8 mouse cellular contexts compared by ENCODE assay signal in genomic region chr5:136881380-136882009, GRCm38 (mm10). TPM values are rescaled to one million over a fixed set of nuclear protein-coding genes. Genes with fewer than 3 reads are reported as not detected.
DNase-seq lines count a peak whose midpoint lies in the region; ATAC-seq and TF ChIP-seq lines count a peak whose summit lies in the region.

No protein-coding gene starts in this region.

- peaks cover 40% of the 10 kb centered on the region for H3K4me1 ChIP-seq in embryonic facial prominence, embryonic 13.5 days
- 0 out of 2 replicates have a peak, but pooled peaks cover 10% of the 10 kb centered on the region for H3K4me1 ChIP-seq in kidney, embryonic 14.5 days (ENCODE audit: control insufficient read depth, insufficient read depth, low read length)
- 0 out of 2 replicates have a peak, but pooled peaks cover 3% of the 10 kb centered on the region for H3K4me1 ChIP-seq in limb, embryonic 14.5 days (ENCODE audit: control insufficient read depth, insufficient read depth, low read length)
- H3K4me1 ChIP-seq in midbrain, postnatal 0 days (ENCODE audit: insufficient read depth, low read length) = peaks cover 3% of the 10 kb centered on the region; the same call in 1 of the 2 replicates

- H3K36me3 ChIP-seq in embryonic facial prominence, embryonic 13.5 days = peaks cover 29% of the 10 kb centered on the region
- peaks cover 2% of the 10 kb centered on the region; the same call in 1 of the 2 replicates for H3K36me3 ChIP-seq in kidney, embryonic 14.5 days (ENCODE audit: control insufficient read depth, insufficient read depth, low read length)
- peaks cover 19% of the 10 kb centered on the region for H3K36me3 ChIP-seq in limb, embryonic 14.5 days (ENCODE audit: control insufficient read depth, insufficient read depth, low read length)
- no peaks in the 10 kb centered on the region for H3K36me3 ChIP-seq in midbrain, postnatal 0 days (ENCODE audit: insufficient read depth, low read length)

- peak; percentile 95 for TF ChIP-seq CTCF in midbrain, postnatal 0 days (IDR thresholded peaks at IDR 0.05)

- 0 out of 2 replicates have a peak, but pooled peaks have one; percentile 16 for ATAC-seq in embryonic facial prominence, embryonic 13.5 days (ENCODE audit: insufficient number of reproducible peaks, insufficient read depth, low FRiP score, low TSS enrichment, low read depth)
- peak; percentile 83 for ATAC-seq in kidney, embryonic 14.5 days (ENCODE audit: low FRiP score, low TSS enrichment)
- peak; percentile 82 for ATAC-seq in limb, embryonic 14.5 days (ENCODE audit: low FRiP score, low read depth)
- 0 out of 2 replicates have a peak, but pooled peaks have one; percentile 52 for ATAC-seq in midbrain, postnatal 0 days (ENCODE audit: low FRiP score)

- no peak for TF ChIP-seq POLR2A in limb, embryonic 14.5 days (IDR thresholded peaks at IDR 0.05; ENCODE audit: borderline replicate concordance, extremely low read depth, insufficient read depth, insufficient read length)

- WGBS in embryonic facial prominence, embryonic 13.5 days = 2% methylated on average over 37 of the region's 39 CpGs
- WGBS in kidney, embryonic 14.5 days = 4% methylated on average over 39 of the region's 39 CpGs
- WGBS in limb, embryonic 14.5 days = 2% methylated on average over 36 of the region's 39 CpGs
- 5% methylated on average over 36 of the region's 39 CpGs for WGBS in midbrain, postnatal 0 days

- peak overlapping the region; percentile 89 for H3K4me3 ChIP-seq in embryonic facial prominence, embryonic 13.5 days
- peak overlapping the region; percentile 63 for H3K4me3 ChIP-seq in kidney, embryonic 14.5 days (ENCODE audit: low read length)
- peak overlapping the region; percentile 79 for H3K4me3 ChIP-seq in limb, embryonic 14.5 days (replicated peaks; ENCODE audit: low read length)
- peak overlapping the region; percentile 53 for H3K4me3 ChIP-seq in midbrain, postnatal 0 days (ENCODE audit: low read depth, low read length)

- no peaks in the 10 kb centered on the region for H3K9me3 ChIP-seq in embryonic facial prominence, embryonic 13.5 days
- H3K9me3 ChIP-seq in kidney, embryonic 14.5 days (ENCODE audit: control insufficient read depth, low read length) = no peaks in the 10 kb centered on the region
- H3K9me3 ChIP-seq in limb, embryonic 14.5 days (ENCODE audit: control insufficient read depth, low read length) = no peaks in the 10 kb centered on the region
- H3K9me3 ChIP-seq in midbrain, postnatal 0 days (ENCODE audit: low read length) = no peaks in the 10 kb centered on the region

- no peaks in the 10 kb centered on the region; the same call in 1 of the 2 replicates for H3K27me3 ChIP-seq in embryonic facial prominence, embryonic 13.5 days
- no peaks in the 10 kb centered on the region for H3K27me3 ChIP-seq in kidney, embryonic 14.5 days (ENCODE audit: control insufficient read depth, insufficient read depth, low read length)
- H3K27me3 ChIP-seq in limb, embryonic 14.5 days (ENCODE audit: control insufficient read depth, insufficient read depth, low read length) = no peaks in the 10 kb centered on the region
- H3K27me3 ChIP-seq in midbrain, postnatal 0 days (ENCODE audit: insufficient read depth, low read length) = peaks cover 12% of the 10 kb centered on the region

- peak overlapping the region; percentile 72 for H3K4me2 ChIP-seq in embryonic facial prominence, embryonic 13.5 days
- peak overlapping the region; percentile 70 for H3K4me2 ChIP-seq in kidney, embryonic 14.5 days (replicated peaks; ENCODE audit: low read depth, low read length)
- peak overlapping the region; percentile 76 for H3K4me2 ChIP-seq in limb, embryonic 14.5 days (replicated peaks; ENCODE audit: low read depth, low read length, severe bottlenecking)
- H3K4me2 ChIP-seq in midbrain, postnatal 0 days (ENCODE audit: low read depth, low read length, poor library complexity, severe bottlenecking) = peak overlapping the region; percentile 79

- peak; percentile 62 for DNase-seq in 3T3-L1 (ENCODE audit: low read depth, low spot score)
- DNase-seq in adrenal gland, postnatal 36 days = peak; percentile 81 to 86
- peak; percentile 31 to 65 for DNase-seq in heart, adult 9 months (ENCODE audit: low spot score in 2 of 2)
- DNase-seq in limb, embryonic 14.5 days (ENCODE audit: low spot score) = peak; percentile 93
- peak; percentile 86 for DNase-seq in midbrain, postnatal 0 days (ENCODE audit: low spot score)
- DNase-seq in spleen, postnatal 36 days (ENCODE audit: low spot score in 2 of 2) = peak; percentile 59 to 61

- peak overlapping the region; percentile 94 for H3K27ac ChIP-seq in embryonic facial prominence, embryonic 13.5 days
- H3K27ac ChIP-seq in kidney, embryonic 14.5 days (ENCODE audit: low read depth, low read length) = peak overlapping the region; percentile 70; the same call in 1 of the 2 replicates
- peak overlapping the region; percentile 81 for H3K27ac ChIP-seq in limb, embryonic 14.5 days (replicated peaks; ENCODE audit: low read depth, low read length)
- no peak overlapping the region for H3K27ac ChIP-seq in midbrain, postnatal 0 days (ENCODE audit: low read depth, low read length)

- H3K9ac ChIP-seq in embryonic facial prominence, embryonic 13.5 days = peak overlapping the region; percentile 95
- peak overlapping the region; percentile 80 for H3K9ac ChIP-seq in kidney, embryonic 14.5 days (ENCODE audit: low read depth, low read length)
- peak overlapping the region; percentile 89 for H3K9ac ChIP-seq in limb, embryonic 14.5 days (ENCODE audit: low read depth, low read length, severe bottlenecking)
- H3K9ac ChIP-seq in midbrain, postnatal 0 days (replicated peaks; ENCODE audit: low read length, poor library complexity, severe bottlenecking) = peak overlapping the region; percentile 68

RNA-seq across cellular contexts. Expression of gene Col26a1, which starts 1.5 kb away (rescaled TPM):
- under 1 TPM; 0.26 to 0.43 TPM for total RNA-seq in adrenal gland, postnatal 36 days (2021)
- polyA plus RNA-seq in embryonic facial prominence, embryonic 13.5 days (2015; fragmentation: Nextera tagmentation; extraction: Ambion mirVana) = 273 and 319 TPM in 2 replicates
- 37.5 and 44.0 TPM in 2 replicates for polyA plus RNA-seq in kidney, embryonic 14.5 days (2014; fragmentation: Nextera tagmentation; extraction: Ambion mirVana)
- polyA plus RNA-seq in limb, embryonic 14.5 days (2012; rRNA removed) = 219 and 265 TPM in 2 replicates
- polyA plus RNA-seq in limb, embryonic 14.5 days (2014; fragmentation: Nextera tagmentation; extraction: Ambion mirVana) = 85.5 and 109 TPM in 2 replicates
- total RNA-seq in midbrain, postnatal 0 days (2014; rRNA removed) = 61.9 and 65.1 TPM in 2 replicates
- polyA plus RNA-seq in midbrain, postnatal 0 days (2015; fragmentation: Nextera tagmentation; extraction: Ambion mirVana) = 35.5 and 35.7 TPM in 2 replicates

RNA-seq across cellular contexts. Expression of gene Ift22, which starts 26.5 kb away (rescaled TPM):
- 10 to 100 TPM; 31.9 to 39.4 TPM for total RNA-seq in adrenal gland, postnatal 36 days (2021)
- polyA plus RNA-seq in embryonic facial prominence, embryonic 13.5 days (2015; fragmentation: Nextera tagmentation; extraction: Ambion mirVana) = 67.4 and 70.2 TPM in 2 replicates
- polyA plus RNA-seq in kidney, embryonic 14.5 days (2014; fragmentation: Nextera tagmentation; extraction: Ambion mirVana) = 85.0 and 86.7 TPM in 2 replicates
- polyA plus RNA-seq in limb, embryonic 14.5 days (2012; rRNA removed) = 23.4 and 28.8 TPM in 2 replicates
- 56.6 and 58.9 TPM in 2 replicates for polyA plus RNA-seq in limb, embryonic 14.5 days (2014; fragmentation: Nextera tagmentation; extraction: Ambion mirVana)
- 33.5 and 42.3 TPM in 2 replicates for total RNA-seq in midbrain, postnatal 0 days (2014; rRNA removed)
- polyA plus RNA-seq in midbrain, postnatal 0 days (2015; fragmentation: Nextera tagmentation; extraction: Ambion mirVana) = 122 and 137 TPM in 2 replicates

Comparison
In these comparisons a context has a peak if more than half of its experiments do, and no peak if none do; other contexts are left out.
1. ATAC-seq: peak in every context shown above with its lines; median percentile 83 in kidney, embryonic 14.5 days; 82 in limb, embryonic 14.5 days; 52 in midbrain, postnatal 0 days; 16 in embryonic facial prominence, embryonic 13.5 days.